Mouse (Mus musculus): ENCODE results near the gene Prss57. TPM values are rescaled to one million over a fixed set of nuclear protein-coding genes. Genes with fewer than 3 reads are reported as not detected.

Gene Prss57
- polyA plus RNA-seq, 1 experiment from 2014 or later, result 0.24 TPM

- Histone ChIP-seq H3K9ac (no peak overlapping the region), H3K4me3 (peak overlapping the region; percentile 49), H3K4me1 (replicated peaks) (peaks cover 35% of the 10 kb centered on the region), H3K27ac (ENCODE audit: poor library complexity, severe bottlenecking) (no peak overlapping the region), H3K9me3 (replicated peaks) (no peaks in the 10 kb centered on the region), H3K36me3 (no peaks in the 10 kb centered on the region), H3K27me3 (replicated peaks) (peaks cover 59% of the 10 kb centered on the region), H3K4me2 (peak overlapping the region; percentile 83)
- peak; percentile 42; the same call in 1 of the 2 replicates for ATAC-seq (ENCODE audit: insufficient number of reproducible peaks, low FRiP score)
- 3% methylated on average over 13 of the region's 13 CpGs for WGBS
These were observed 10.1 kb downstream of the Prss57 start for GRCm38 (mm10) chr10:79780664-79781015.

DNA sequence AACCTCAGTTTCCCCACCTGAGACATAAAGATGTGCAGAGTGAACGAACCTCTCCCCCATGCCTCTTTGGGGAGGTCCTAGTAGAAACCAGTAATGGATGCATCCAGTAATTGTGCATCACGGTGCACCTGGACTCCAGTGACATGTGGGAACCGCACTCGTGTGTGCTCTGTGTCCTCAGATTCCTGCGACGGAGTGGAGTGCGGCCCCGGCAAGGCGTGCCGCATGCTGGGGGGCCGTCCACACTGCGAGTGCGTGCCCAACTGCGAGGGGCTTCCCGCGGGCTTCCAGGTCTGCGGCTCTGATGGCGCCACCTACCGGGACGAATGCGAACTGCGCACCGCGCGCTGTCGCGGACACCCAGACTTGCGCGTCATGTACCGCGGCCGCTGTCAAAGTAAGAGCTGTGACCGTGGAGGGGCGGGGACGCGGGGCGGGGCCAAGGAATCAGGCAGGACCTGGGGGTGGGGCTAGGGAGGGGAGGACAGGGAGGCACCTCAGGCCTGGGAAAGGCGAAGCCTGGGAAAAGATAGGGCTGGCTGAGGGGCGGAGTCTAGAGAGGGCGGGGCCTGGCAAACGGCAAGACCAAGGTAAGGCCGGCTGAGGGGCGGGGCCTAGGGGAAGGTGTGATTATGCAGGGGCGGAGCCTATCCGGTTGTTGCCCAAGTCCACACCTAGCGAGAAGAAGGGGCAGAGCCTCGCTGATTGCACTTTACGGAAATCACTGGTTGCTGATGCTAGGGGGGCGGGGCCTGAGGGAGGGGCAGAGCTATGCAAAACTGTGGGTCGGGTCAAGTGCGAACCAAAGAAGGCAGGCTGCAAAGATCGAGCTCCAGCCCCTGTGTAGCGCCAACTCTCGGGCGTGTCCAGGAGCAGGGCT is 10.7 kb downstream of the Prss57 start:
- H3K9ac ChIP-seq, result peak overlapping the region; percentile 39; the same call in 1 of the 2 replicates

GRCm38 (mm10) chr10:79779193-79779592 is 11.6 kb downstream of the Prss57 start:
- H3K9ac ChIP-seq, result no peak overlapping the region
- H3K27me3 ChIP-seq (replicated peaks), result peaks cover 47% of the 10 kb centered on the region

More for the DNA sequence above, 10.7 kb downstream of the Prss57 start:
- Histone ChIP-seq H3K27me3 (replicated peaks) (peaks cover 55% of the 10 kb centered on the region), H3K4me1 (replicated peaks) (peaks cover 35% of the 10 kb centered on the region), H3K9me3 (replicated peaks) (peaks cover 3% of the 10 kb centered on the region), H3K27ac (ENCODE audit: poor library complexity, severe bottlenecking) (no peak overlapping the region), H3K4me3 (peak overlapping the region; percentile 49), H3K4me2 (peak overlapping the region; percentile 83), H3K36me3 (no peaks in the 10 kb centered on the region)
- WGBS, result 1% methylated on average over 55 of the region's 55 CpGs
- peak; percentile 90 for ATAC-seq (ENCODE audit: insufficient number of reproducible peaks, low FRiP score)

DNA sequence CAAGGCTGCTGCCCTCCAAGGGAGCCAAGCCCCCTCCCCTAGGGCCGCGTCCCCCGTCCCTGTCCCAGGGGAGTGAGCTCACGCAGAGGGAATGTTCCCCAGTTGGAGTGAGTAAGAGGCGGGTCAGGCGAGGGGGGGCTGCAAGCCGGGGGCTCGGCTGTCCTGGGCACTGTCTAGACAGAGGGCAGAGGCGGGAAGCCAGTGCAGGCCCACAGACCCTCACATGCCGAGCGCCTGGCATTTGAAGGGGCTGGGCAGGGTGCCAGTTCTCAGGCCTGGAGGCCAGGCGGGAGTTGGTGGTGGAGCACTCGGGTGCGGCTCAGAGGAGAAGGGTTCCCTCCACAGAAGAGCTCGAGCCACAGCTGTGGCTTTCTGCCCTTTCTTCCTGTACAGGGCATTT is 12.8 kb downstream of the Prss57 start:
- H3K9me3 ChIP-seq (replicated peaks), result peaks cover 5% of the 10 kb centered on the region
- peak overlapping the region; percentile 80 for H3K4me2 ChIP-seq
- H3K27me3 ChIP-seq (replicated peaks), result peaks cover 38% of the 10 kb centered on the region
- no peak for ATAC-seq (ENCODE audit: insufficient number of reproducible peaks, low FRiP score)
- peak overlapping the region; percentile 50 for H3K27ac ChIP-seq (ENCODE audit: poor library complexity, severe bottlenecking)
- H3K9ac ChIP-seq, result peak overlapping the region; percentile 75; the same call in 1 of the 2 replicates
- 6% methylated on average over 15 of the region's 15 CpGs for WGBS
- H3K4me3 ChIP-seq, result peak overlapping the region; percentile 53
- H3K36me3 ChIP-seq, result no peaks in the 10 kb centered on the region
- peaks cover 35% of the 10 kb centered on the region for H3K4me1 ChIP-seq (replicated peaks)

More at GRCm38 (mm10) chr10:79779193-79779592, 11.6 kb downstream of the Prss57 start:
- WGBS, result 23% methylated on average over 2 of the region's 2 CpGs
- H3K4me3 ChIP-seq, result no peak overlapping the region
- ATAC-seq (ENCODE audit: insufficient number of reproducible peaks, low FRiP score), result no peak
- no peaks in the 10 kb centered on the region for H3K36me3 ChIP-seq
- peaks cover 5% of the 10 kb centered on the region for H3K9me3 ChIP-seq (replicated peaks)
- no peak overlapping the region for H3K27ac ChIP-seq (ENCODE audit: poor library complexity, severe bottlenecking)
- H3K4me2 ChIP-seq, result no peak overlapping the region
- H3K4me1 ChIP-seq (replicated peaks), result peaks cover 35% of the 10 kb centered on the region

DNA sequence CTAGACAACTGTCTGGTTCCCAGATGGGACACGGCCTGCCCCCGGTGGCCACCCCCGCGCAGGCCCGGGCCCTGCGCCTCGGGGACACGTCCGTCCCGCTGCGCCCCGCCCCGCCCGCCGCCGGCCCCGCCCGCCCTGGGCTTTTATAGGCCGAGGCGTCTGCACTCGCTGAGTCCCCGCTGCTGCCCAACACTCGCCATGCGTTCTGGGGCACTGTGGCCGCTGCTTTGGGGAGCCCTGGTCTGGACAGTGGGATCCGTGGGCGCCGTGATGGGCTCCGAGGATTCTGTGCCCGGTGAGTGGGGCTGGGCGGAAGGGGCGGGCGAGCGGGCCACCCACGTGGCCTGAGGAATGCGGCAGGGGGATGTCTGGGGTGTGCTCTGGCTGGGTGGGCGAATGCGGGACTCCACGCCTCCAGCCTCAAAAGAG is 13.6 kb downstream of the Prss57 start, which contains the start of gene Fstl3:
TSS of gene Fstl3 (plus strand) at position 170 of the 429 bp plus-strand sequence.
- Histone ChIP-seq H3K27ac (ENCODE audit: poor library complexity, severe bottlenecking) (peak within 1 kb of the TSS; percentile 50), H3K9me3 (replicated peaks) (peaks cover 10% of the 10 kb centered on the region), H3K36me3 (no peaks in the 10 kb centered on the region), H3K27me3 (replicated peaks) (peaks cover 30% of the 10 kb centered on the region), H3K4me2 (peak within 1 kb of the TSS; percentile 80), H3K4me1 (replicated peaks) (peaks cover 35% of the 10 kb centered on the region), H3K9ac (peak within 1 kb of the TSS; percentile 75), H3K4me3 (peak within 1 kb of the TSS; percentile 53)
- 1% methylated on average over 38 of the region's 39 CpGs for WGBS
- ATAC-seq (ENCODE audit: insufficient number of reproducible peaks, low FRiP score), result no peak

DNA sequence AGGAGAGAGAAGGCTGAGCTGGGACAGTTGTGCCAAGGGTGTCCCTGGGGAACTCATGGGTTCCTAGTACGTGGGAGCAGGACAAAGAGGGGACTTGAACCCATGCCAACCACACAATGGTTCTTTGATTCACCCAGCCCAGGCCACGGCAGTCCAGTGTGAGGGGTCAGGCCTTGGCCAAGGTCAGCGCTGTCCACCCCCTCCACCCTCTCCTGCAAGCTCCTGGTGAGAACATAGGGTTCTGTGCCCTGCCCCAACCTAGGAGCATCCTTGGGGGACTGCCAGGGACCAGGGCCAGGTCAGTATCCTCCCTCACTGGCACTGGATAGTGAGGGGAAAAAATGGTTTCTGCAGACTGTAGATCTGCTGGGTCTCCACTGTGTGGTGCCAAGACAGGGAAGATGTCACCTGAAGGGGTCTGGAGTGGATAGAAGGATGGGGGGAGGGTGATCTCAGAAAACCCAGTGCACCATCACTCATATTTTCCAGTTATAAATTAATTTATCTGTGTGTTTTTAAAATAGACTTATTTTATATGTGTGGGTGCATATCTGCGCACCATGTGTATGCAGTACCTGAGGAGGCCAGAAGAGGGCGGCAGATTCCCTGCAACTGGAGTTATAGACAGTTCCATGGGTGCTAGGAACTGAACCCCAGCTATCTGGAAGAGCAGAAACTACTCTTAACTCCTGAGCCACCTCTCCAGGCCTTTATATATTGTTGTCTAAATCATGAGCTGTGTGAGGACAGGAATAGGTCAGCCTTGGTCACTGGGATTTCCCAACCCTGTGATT is 16.1 kb downstream of the Prss57 start:
- ATAC-seq (ENCODE audit: insufficient number of reproducible peaks, low FRiP score), result no peak
- no peak overlapping the region for H3K9ac ChIP-seq
- no peak overlapping the region for H3K4me2 ChIP-seq
- peaks cover 23% of the 10 kb centered on the region for H3K27me3 ChIP-seq (replicated peaks)
- peaks cover 24% of the 10 kb centered on the region for H3K4me1 ChIP-seq (replicated peaks)
- H3K36me3 ChIP-seq, result no peaks in the 10 kb centered on the region
- H3K27ac ChIP-seq (ENCODE audit: poor library complexity, severe bottlenecking), result no peak overlapping the region
- H3K4me3 ChIP-seq, result no peak overlapping the region
- H3K9me3 ChIP-seq (replicated peaks), result peaks cover 10% of the 10 kb centered on the region
- 63% methylated on average over 5 of the region's 5 CpGs for WGBS

DNA sequence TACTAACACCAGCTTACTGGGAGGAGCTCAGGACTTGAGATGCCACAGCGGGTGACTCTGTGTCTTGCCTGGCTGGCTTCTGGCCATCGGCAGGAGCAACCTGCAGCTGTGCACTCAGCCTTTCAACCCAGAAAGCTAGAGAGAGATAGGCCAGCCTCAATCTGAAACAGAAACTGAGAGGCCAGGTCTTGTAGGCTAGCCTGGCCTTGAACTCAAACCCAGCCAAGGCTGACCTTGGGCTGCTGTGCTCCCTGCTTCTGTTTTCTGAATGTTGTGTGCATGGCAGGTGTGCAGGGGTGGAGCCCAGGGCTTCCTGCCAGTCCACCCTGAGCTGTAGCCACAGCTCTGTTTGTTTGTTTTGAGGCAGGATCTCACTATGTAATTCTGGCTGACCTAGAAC is 17.6 kb downstream of the Prss57 start:
- 84% methylated on average over 2 of the region's 2 CpGs for WGBS
- H3K36me3 ChIP-seq, result no peaks in the 10 kb centered on the region
- no peak for ATAC-seq (ENCODE audit: insufficient number of reproducible peaks, low FRiP score)
- H3K9me3 ChIP-seq (replicated peaks), result peaks cover 10% of the 10 kb centered on the region
- H3K4me3 ChIP-seq, result no peak overlapping the region
- 0 out of 2 replicates have a peak, but pooled peaks cover 10% of the 10 kb centered on the region for H3K27me3 ChIP-seq (replicated peaks)
- H3K4me1 ChIP-seq (replicated peaks), result peaks cover 15% of the 10 kb centered on the region
- H3K9ac ChIP-seq, result no peak overlapping the region
- no peak overlapping the region for H3K4me2 ChIP-seq
- no peak overlapping the region for H3K27ac ChIP-seq (ENCODE audit: poor library complexity, severe bottlenecking)

DNA sequence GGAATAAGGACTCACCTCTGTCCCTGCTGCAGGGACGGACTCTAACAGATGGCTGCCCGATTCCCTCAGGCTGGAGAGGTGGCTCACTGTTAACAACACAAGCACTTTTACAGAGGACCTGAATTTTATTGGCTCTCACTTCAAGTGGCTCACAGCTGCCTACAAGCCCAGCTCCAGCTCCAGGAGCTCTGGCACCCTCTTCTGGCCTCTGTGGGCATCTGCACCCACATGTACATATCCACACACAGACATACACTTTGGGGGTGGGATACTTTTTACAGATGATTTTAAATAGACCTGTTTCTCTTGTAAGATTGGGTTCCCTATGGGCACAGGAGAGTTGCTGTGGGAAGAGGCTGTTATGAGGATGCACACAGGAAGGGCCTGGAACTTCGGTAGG is 18.4 kb downstream of the Prss57 start:
- WGBS, result 88% methylated on average over 3 of the region's 3 CpGs
- 0 out of 2 replicates have a peak, but pooled peaks cover 10% of the 10 kb centered on the region for H3K27me3 ChIP-seq (replicated peaks)
- no peak overlapping the region for H3K4me3 ChIP-seq
- H3K27ac ChIP-seq (ENCODE audit: poor library complexity, severe bottlenecking), result no peak overlapping the region
- H3K9ac ChIP-seq, result no peak overlapping the region
- peaks cover 12% of the 10 kb centered on the region for H3K4me1 ChIP-seq (replicated peaks)
- no peaks in the 10 kb centered on the region for H3K36me3 ChIP-seq
- ATAC-seq (ENCODE audit: insufficient number of reproducible peaks, low FRiP score), result no peak
- H3K9me3 ChIP-seq (replicated peaks), result peaks cover 10% of the 10 kb centered on the region
- no peak overlapping the region for H3K4me2 ChIP-seq

DNA sequence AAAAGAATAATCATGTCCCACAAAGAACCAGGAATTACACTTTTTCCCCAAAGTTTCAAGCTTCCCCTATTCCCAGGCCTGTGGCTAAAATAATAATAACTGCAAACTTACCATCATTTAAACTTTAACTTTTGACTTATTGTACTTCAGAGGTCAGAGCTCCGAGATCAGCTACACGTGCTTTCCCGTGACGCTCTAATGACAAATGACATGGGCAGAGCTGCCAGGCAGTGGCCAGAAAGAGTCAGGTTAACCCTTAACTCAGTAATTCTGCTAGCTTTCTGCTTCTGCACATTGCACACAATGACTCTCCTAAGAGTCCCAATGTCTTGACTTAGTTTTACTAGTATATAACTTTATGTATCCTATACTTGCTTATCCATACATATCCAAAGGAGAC is 21.4 kb downstream of the Prss57 start:
- Histone ChIP-seq H3K27me3 (replicated peaks) (0 out of 2 replicates have a peak, but pooled peaks cover 5% of the 10 kb centered on the region), H3K9ac (no peak overlapping the region), H3K4me3 (no peak overlapping the region), H3K36me3 (no peaks in the 10 kb centered on the region), H3K4me1 (replicated peaks) (peaks cover 24% of the 10 kb centered on the region), H3K27ac (ENCODE audit: poor library complexity, severe bottlenecking) (no peak overlapping the region), H3K9me3 (replicated peaks) (0 out of 2 replicates have a peak, but pooled peaks cover 5% of the 10 kb centered on the region), H3K4me2 (no peak overlapping the region)
- no peak for ATAC-seq (ENCODE audit: insufficient number of reproducible peaks, low FRiP score)
- WGBS, result 60% methylated on average over 4 of the region's 4 CpGs

- ATAC-seq (ENCODE audit: insufficient number of reproducible peaks, low FRiP score), result no peak
- H3K4me3 ChIP-seq, result no peak overlapping the region
- no peak overlapping the region for H3K9ac ChIP-seq
- H3K27me3 ChIP-seq (replicated peaks), result 0 out of 2 replicates have a peak, but pooled peaks cover 5% of the 10 kb centered on the region
- no peaks in the 10 kb centered on the region for H3K36me3 ChIP-seq
- WGBS, result 1% methylated on average over 5 of the region's 5 CpGs
- no peak overlapping the region for H3K27ac ChIP-seq (ENCODE audit: poor library complexity, severe bottlenecking)
- 0 out of 2 replicates have a peak, but pooled peaks cover 5% of the 10 kb centered on the region for H3K9me3 ChIP-seq (replicated peaks)
- peaks cover 34% of the 10 kb centered on the region for H3K4me1 ChIP-seq (replicated peaks)
- H3K4me2 ChIP-seq, result no peak overlapping the region
These were observed 22.4 kb downstream of the Prss57 start for GRCm38 (mm10) chr10:79768400-79768799.

All from heart, embryonic 12.5 days (tissue).